Mouse (Mus musculus): ENCODE results near the gene Prokr1.

DNA sequence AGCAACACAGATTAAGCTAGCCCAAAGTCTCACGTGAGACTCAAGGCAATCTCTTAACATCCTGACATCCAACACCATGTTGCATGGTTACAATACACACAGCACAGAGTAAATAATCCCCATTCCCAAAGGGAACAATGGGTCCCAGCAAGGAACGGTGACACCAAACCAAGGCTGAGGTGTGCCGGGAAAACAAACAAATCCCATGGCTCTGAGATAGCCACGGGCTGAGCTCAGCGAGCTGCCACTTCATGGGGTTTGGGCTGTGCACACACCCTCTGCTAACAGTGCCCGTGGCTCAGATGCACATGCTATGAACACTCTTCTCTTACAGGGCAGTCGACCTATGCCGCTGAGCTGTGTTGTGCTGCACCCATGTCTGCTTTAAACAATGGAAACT is 27.5 kb upstream of the Prokr1 start:
- TF ChIP-seq CTCF (IDR thresholded peaks at IDR 0.05; ENCODE audit: insufficient read depth, low read length), result no peak
- no peak for TF ChIP-seq POLR2A (IDR thresholded peaks at IDR 0.05; ENCODE audit: borderline replicate concordance, extremely low read depth, low read depth, low read length)
